Mouse (Mus musculus): ENCODE measurements around the gene Mfn1. TPM values are rescaled to one million over a fixed set of nuclear protein-coding genes. Genes with fewer than 3 reads are reported as not detected.

The Mfn1 gene
- polyA plus RNA-seq, 1 experiment from 2014 or later = 35.9 TPM

GRCm38 (mm10) chr3:32578772-32579171, 49.5 kb downstream of the Mfn1 start:
- ATAC-seq (replicated peaks; ENCODE audit: low FRiP score) (no peak), DNase-seq (ENCODE audit: low spot score) (no peak)
- H3K36me3 ChIP-seq (ENCODE audit: control insufficient read depth, insufficient read depth, low read length) = no peaks in the 10 kb centered on the region
- no peaks in the 10 kb centered on the region for H3K9me3 ChIP-seq (ENCODE audit: control insufficient read depth, low read length)
- WGBS = 88% methylated on average over 5 of the region's 5 CpGs
- no peak overlapping the region for H3K4me2 ChIP-seq (ENCODE audit: low read depth, low read length, severe bottlenecking)
- H3K9ac ChIP-seq (ENCODE audit: low read length) = no peak overlapping the region
- H3K4me3 ChIP-seq (ENCODE audit: low read depth, low read length) = no peak overlapping the region
- no peak overlapping the region for H3K27ac ChIP-seq (ENCODE audit: low read depth, low read length)
- no peaks in the 10 kb centered on the region for H3K4me1 ChIP-seq (replicated peaks; ENCODE audit: control insufficient read depth, insufficient read depth, low read length)
- H3K27me3 ChIP-seq (ENCODE audit: control insufficient read depth, insufficient read depth, low read length) = no peaks in the 10 kb centered on the region

GRCm38 (mm10) chr3:32580738-32581137, 51.5 kb downstream of the Mfn1 start:
- no peaks in the 10 kb centered on the region for H3K9me3 ChIP-seq (ENCODE audit: control insufficient read depth, low read length)
- no peak overlapping the region for H3K9ac ChIP-seq (ENCODE audit: low read length)
- H3K4me3 ChIP-seq (ENCODE audit: low read depth, low read length) = no peak overlapping the region
- no peak overlapping the region for H3K4me2 ChIP-seq (ENCODE audit: low read depth, low read length, severe bottlenecking)
- ATAC-seq (replicated peaks; ENCODE audit: low FRiP score) (no peak), DNase-seq (ENCODE audit: low spot score) (no peak)
- H3K4me1 ChIP-seq (replicated peaks; ENCODE audit: control insufficient read depth, insufficient read depth, low read length) = no peaks in the 10 kb centered on the region
- no peaks in the 10 kb centered on the region for H3K27me3 ChIP-seq (ENCODE audit: control insufficient read depth, insufficient read depth, low read length)
- no peak overlapping the region for H3K27ac ChIP-seq (ENCODE audit: low read depth, low read length)
- H3K36me3 ChIP-seq (ENCODE audit: control insufficient read depth, insufficient read depth, low read length) = no peaks in the 10 kb centered on the region
- 88% methylated on average over 3 of the region's 3 CpGs for WGBS

- ATAC-seq (replicated peaks; ENCODE audit: low FRiP score) (no peak), DNase-seq (ENCODE audit: low spot score) (no peak)
- Histone ChIP-seq H3K4me1 (replicated peaks; ENCODE audit: control insufficient read depth, insufficient read depth, low read length) (no peaks in the 10 kb centered on the region), H3K9ac (ENCODE audit: low read length) (no peak overlapping the region), H3K9me3 (ENCODE audit: control insufficient read depth, low read length) (no peaks in the 10 kb centered on the region), H3K36me3 (ENCODE audit: control insufficient read depth, insufficient read depth, low read length) (no peaks in the 10 kb centered on the region), H3K27me3 (ENCODE audit: control insufficient read depth, insufficient read depth, low read length) (no peaks in the 10 kb centered on the region), H3K4me2 (ENCODE audit: low read depth, low read length, severe bottlenecking) (no peak overlapping the region), H3K27ac (ENCODE audit: low read depth, low read length) (no peak overlapping the region), H3K4me3 (ENCODE audit: low read depth, low read length) (no peak overlapping the region)
- WGBS = 95% methylated on average over 3 of the region's 3 CpGs
Observed at GRCm38 (mm10) chr3:32581911-32582310, 52.6 kb downstream of the Mfn1 start.

- Histone ChIP-seq H3K4me1 (replicated peaks; ENCODE audit: control insufficient read depth, insufficient read depth, low read length) (no peaks in the 10 kb centered on the region), H3K9ac (ENCODE audit: low read length) (no peak overlapping the region), H3K36me3 (ENCODE audit: control insufficient read depth, insufficient read depth, low read length) (no peaks in the 10 kb centered on the region), H3K4me2 (ENCODE audit: low read depth, low read length, severe bottlenecking) (no peak overlapping the region), H3K4me3 (ENCODE audit: low read depth, low read length) (no peak overlapping the region), H3K9me3 (ENCODE audit: control insufficient read depth, low read length) (no peaks in the 10 kb centered on the region), H3K27me3 (ENCODE audit: control insufficient read depth, insufficient read depth, low read length) (no peaks in the 10 kb centered on the region), H3K27ac (ENCODE audit: low read depth, low read length) (no peak overlapping the region)
- ATAC-seq (replicated peaks; ENCODE audit: low FRiP score) (no peak), DNase-seq (ENCODE audit: low spot score) (no peak)
- 94% methylated on average over 4 of the region's 4 CpGs for WGBS
Observed at GRCm38 (mm10) chr3:32583489-32583888, 54.2 kb downstream of the Mfn1 start.

GRCm38 (mm10) chr3:32586274-32586673, 57.0 kb downstream of the Mfn1 start:
- WGBS = 92% methylated on average over 3 of the region's 3 CpGs

GRCm38 (mm10) chr3:32595080-32595479, 65.8 kb downstream of the Mfn1 start:
- Histone ChIP-seq H3K9me3 (ENCODE audit: control insufficient read depth, low read length) (no peaks in the 10 kb centered on the region), H3K27ac (ENCODE audit: low read depth, low read length) (no peak overlapping the region), H3K27me3 (ENCODE audit: control insufficient read depth, insufficient read depth, low read length) (no peaks in the 10 kb centered on the region), H3K9ac (ENCODE audit: low read length) (no peak overlapping the region), H3K4me1 (replicated peaks; ENCODE audit: control insufficient read depth, insufficient read depth, low read length) (no peaks in the 10 kb centered on the region), H3K4me3 (ENCODE audit: low read depth, low read length) (no peak overlapping the region), H3K36me3 (ENCODE audit: control insufficient read depth, insufficient read depth, low read length) (no peaks in the 10 kb centered on the region; the same call in 1 of the 2 replicates), H3K4me2 (ENCODE audit: low read depth, low read length, severe bottlenecking) (no peak overlapping the region)
- 90% methylated on average over 4 of the region's 4 CpGs for WGBS
- DNase-seq (ENCODE audit: low spot score) (no peak), ATAC-seq (replicated peaks; ENCODE audit: low FRiP score) (no peak)

More at GRCm38 (mm10) chr3:32586274-32586673, 57.0 kb downstream of the Mfn1 start:
- no peaks in the 10 kb centered on the region for H3K36me3 ChIP-seq (ENCODE audit: control insufficient read depth, insufficient read depth, low read length)
- no peaks in the 10 kb centered on the region for H3K27me3 ChIP-seq (ENCODE audit: control insufficient read depth, insufficient read depth, low read length)
- H3K4me3 ChIP-seq (ENCODE audit: low read depth, low read length) = no peak overlapping the region
- H3K9ac ChIP-seq (ENCODE audit: low read length) = no peak overlapping the region
- no peak overlapping the region for H3K27ac ChIP-seq (ENCODE audit: low read depth, low read length)
- H3K4me2 ChIP-seq (ENCODE audit: low read depth, low read length, severe bottlenecking) = no peak overlapping the region
- DNase-seq (ENCODE audit: low spot score) = no peak
- H3K9me3 ChIP-seq (ENCODE audit: control insufficient read depth, low read length) = no peaks in the 10 kb centered on the region
- no peaks in the 10 kb centered on the region for H3K4me1 ChIP-seq (replicated peaks; ENCODE audit: control insufficient read depth, insufficient read depth, low read length)
- ATAC-seq (replicated peaks; ENCODE audit: low FRiP score) = no peak

GRCm38 (mm10) chr3:32599328-32599727, 70.1 kb downstream of the Mfn1 start:
- WGBS = 75% methylated on average over 3 of the region's 3 CpGs
- no peak for ATAC-seq (replicated peaks; ENCODE audit: low FRiP score)

GRCm38 (mm10) chr3:32601055-32601454, 71.8 kb downstream of the Mfn1 start:
- Histone ChIP-seq H3K4me3 (ENCODE audit: low read depth, low read length) (no peak overlapping the region), H3K27ac (ENCODE audit: low read depth, low read length) (no peak overlapping the region), H3K9ac (ENCODE audit: low read length) (no peak overlapping the region), H3K4me2 (ENCODE audit: low read depth, low read length, severe bottlenecking) (no peak overlapping the region), H3K9me3 (ENCODE audit: control insufficient read depth, low read length) (no peaks in the 10 kb centered on the region), H3K36me3 (ENCODE audit: control insufficient read depth, insufficient read depth, low read length) (no peaks in the 10 kb centered on the region), H3K27me3 (ENCODE audit: control insufficient read depth, insufficient read depth, low read length) (no peaks in the 10 kb centered on the region), H3K4me1 (replicated peaks; ENCODE audit: control insufficient read depth, insufficient read depth, low read length) (no peaks in the 10 kb centered on the region)
- no peak for ATAC-seq (replicated peaks; ENCODE audit: low FRiP score)
- DNase-seq (ENCODE audit: low spot score) = no peak
- 94% methylated on average over 10 of the region's 10 CpGs for WGBS

More at GRCm38 (mm10) chr3:32599328-32599727, 70.1 kb downstream of the Mfn1 start:
- no peak for DNase-seq (ENCODE audit: low spot score)
- Histone ChIP-seq H3K9me3 (ENCODE audit: control insufficient read depth, low read length) (no peaks in the 10 kb centered on the region), H3K4me3 (ENCODE audit: low read depth, low read length) (no peak overlapping the region), H3K9ac (ENCODE audit: low read length) (no peak overlapping the region), H3K36me3 (ENCODE audit: control insufficient read depth, insufficient read depth, low read length) (no peaks in the 10 kb centered on the region; the same call in 1 of the 2 replicates), H3K27me3 (ENCODE audit: control insufficient read depth, insufficient read depth, low read length) (no peaks in the 10 kb centered on the region), H3K4me2 (ENCODE audit: low read depth, low read length, severe bottlenecking) (no peak overlapping the region), H3K27ac (ENCODE audit: low read depth, low read length) (no peak overlapping the region), H3K4me1 (replicated peaks; ENCODE audit: control insufficient read depth, insufficient read depth, low read length) (no peaks in the 10 kb centered on the region)

- H3K27ac ChIP-seq (ENCODE audit: low read depth, low read length) = no peak overlapping the region
- no peaks in the 10 kb centered on the region for H3K9me3 ChIP-seq (ENCODE audit: control insufficient read depth, low read length)
- H3K9ac ChIP-seq (ENCODE audit: low read length) = no peak overlapping the region
- H3K4me3 ChIP-seq (ENCODE audit: low read depth, low read length) = no peak overlapping the region
- ATAC-seq (replicated peaks; ENCODE audit: low FRiP score) = no peak
- H3K4me2 ChIP-seq (ENCODE audit: low read depth, low read length, severe bottlenecking) = no peak overlapping the region
- DNase-seq (ENCODE audit: low spot score) = no peak
- WGBS = 88% methylated on average over 4 of the region's 4 CpGs
- no peaks in the 10 kb centered on the region for H3K4me1 ChIP-seq (replicated peaks; ENCODE audit: control insufficient read depth, insufficient read depth, low read length)
- no peaks in the 10 kb centered on the region for H3K36me3 ChIP-seq (ENCODE audit: control insufficient read depth, insufficient read depth, low read length)
- no peaks in the 10 kb centered on the region for H3K27me3 ChIP-seq (ENCODE audit: control insufficient read depth, insufficient read depth, low read length)
Observed at GRCm38 (mm10) chr3:32609233-32609632, 80.0 kb downstream of the Mfn1 start.

All from forebrain, embryonic 11.5 days (tissue).